Comparison of ENCODE assay signal across 22 mouse cellular contexts in the genomic region with DNA sequence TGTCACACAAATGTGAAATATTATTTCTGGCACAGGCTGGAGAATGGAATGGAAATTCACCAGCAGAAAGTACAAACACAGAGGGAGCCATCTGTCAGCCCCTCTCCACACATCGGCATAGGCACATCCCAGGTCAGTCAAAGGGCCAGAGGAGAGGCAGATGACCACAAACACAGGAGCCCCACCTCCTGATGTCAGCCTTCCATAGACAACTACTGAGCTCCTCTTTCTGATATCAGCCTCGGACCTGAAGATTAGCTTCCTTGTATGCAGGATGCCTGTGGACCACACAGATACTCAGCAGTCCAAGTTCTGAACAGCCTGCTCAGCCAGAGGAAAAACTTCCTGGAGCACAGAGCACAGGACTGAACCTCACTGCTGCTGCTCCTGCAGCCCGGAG. TPM values are rescaled to one million over a fixed set of nuclear protein-coding genes. Genes with fewer than 3 reads are reported as not detected.
DNase-seq lines count a peak whose midpoint lies in the region; ATAC-seq and TF ChIP-seq lines count a peak whose summit lies in the region.
"Had no signal": no experiment of that assay in that cellular context is flagged by ENCODE, and none has a peak within 500 bp of the region (broad histone marks: within the 10 kb centered on the region; RNA-seq: fewer than 3 reads in every experiment).

No protein-coding gene starts in this region.

- TF ChIP-seq POLR2A in kidney, adult 2 months (IDR thresholded peaks at IDR 0.05; ENCODE audit: low read depth, low read length), result no peak

- no peak overlapping the region for H3K4me3 ChIP-seq in heart, embryonic 15.5 days
- no peak overlapping the region for H3K4me3 ChIP-seq in heart, embryonic 11.5 days (ENCODE audit: low read depth, low read length)
- H3K4me3 ChIP-seq in kidney, adult 2 months (ENCODE audit: insufficient read depth, low read depth, low read length), result no peak overlapping the region
- H3K4me3 ChIP-seq in lung, embryonic 16.5 days (ENCODE audit: low read length), result no peak overlapping the region
- H3K4me3 ChIP-seq: embryonic facial prominence, embryonic 12.5 days; hindbrain, embryonic 12.5 days had no signal

- H3K27ac ChIP-seq in heart, embryonic 15.5 days, result no peak overlapping the region
- H3K27ac ChIP-seq in heart, embryonic 11.5 days (ENCODE audit: low read depth, low read length), result no peak overlapping the region
- H3K27ac ChIP-seq in kidney, adult 2 months (ENCODE audit: insufficient read depth, low read depth, low read length), result no peak overlapping the region; the same call in 1 of the 2 replicates
- H3K27ac ChIP-seq in lung, embryonic 16.5 days (ENCODE audit: low read length), result no peak overlapping the region
- H3K27ac ChIP-seq: embryonic facial prominence, embryonic 12.5 days; hindbrain, embryonic 12.5 days; liver, embryonic 14.5 days had no signal

- no peaks in the 10 kb centered on the region for H3K4me1 ChIP-seq in heart, embryonic 15.5 days (replicated peaks)
- no peaks in the 10 kb centered on the region for H3K4me1 ChIP-seq in heart, embryonic 11.5 days (ENCODE audit: control insufficient read depth, insufficient read depth, low read length)
- no peaks in the 10 kb centered on the region for H3K4me1 ChIP-seq in kidney, adult 2 months (ENCODE audit: control insufficient read depth, insufficient read depth, low read length)
- no peaks in the 10 kb centered on the region; the same call in none of the 2 replicates for H3K4me1 ChIP-seq in lung, embryonic 16.5 days (replicated peaks; ENCODE audit: control insufficient read depth, insufficient read depth, low read length)
- H3K4me1 ChIP-seq: embryonic facial prominence, embryonic 12.5 days had no signal

- peak; percentile 25 for DNase-seq in kidney, adult 2 months
- DNase-seq in kidney, adult 9 months, result no peak
- DNase-seq in lung, postnatal 4 days, result no peak
- DNase-seq: adrenal gland, postnatal 25 days; B cell, adult 2 months; cerebellum, adult 11-12 months; cerebellum, adult 9-11 months; embryo, embryonic 11 days; gastrocnemius, postnatal 14 days; kidney, adult 11 months; kidney, postnatal 14 days; liver; lung, adult 2 months; midbrain, embryonic 14.5 days had no signal

- H3K9ac ChIP-seq in heart, embryonic 15.5 days, result no peak overlapping the region
- H3K9ac ChIP-seq in heart, embryonic 11.5 days (ENCODE audit: low read depth, low read length), result no peak overlapping the region
- no peak overlapping the region for H3K9ac ChIP-seq in lung, embryonic 16.5 days (ENCODE audit: low read length)
- H3K9ac ChIP-seq: embryonic facial prominence, embryonic 12.5 days; hindbrain, embryonic 12.5 days; liver, embryonic 14.5 days had no signal

- no peak overlapping the region for H3K4me2 ChIP-seq in heart, embryonic 15.5 days
- H3K4me2 ChIP-seq in heart, embryonic 11.5 days, result no peak overlapping the region
- H3K4me2 ChIP-seq in lung, embryonic 16.5 days (ENCODE audit: low read depth, low read length), result no peak overlapping the region
- H3K4me2 ChIP-seq: embryonic facial prominence, embryonic 12.5 days; hindbrain, embryonic 12.5 days had no signal

- H3K9me3 ChIP-seq in heart, embryonic 15.5 days (replicated peaks), result no peaks in the 10 kb centered on the region
- H3K9me3 ChIP-seq in heart, embryonic 11.5 days (replicated peaks; ENCODE audit: control insufficient read depth, low read length), result no peaks in the 10 kb centered on the region
- no peaks in the 10 kb centered on the region for H3K9me3 ChIP-seq in lung, embryonic 16.5 days (ENCODE audit: control insufficient read depth, low read length)
- H3K9me3 ChIP-seq: embryonic facial prominence, embryonic 12.5 days; hindbrain, embryonic 12.5 days had no signal

- H3K27me3 ChIP-seq in heart, embryonic 15.5 days, result peaks cover 6% of the 10 kb centered on the region; the same call in 1 of the 2 replicates
- no peaks in the 10 kb centered on the region for H3K27me3 ChIP-seq in heart, embryonic 11.5 days (ENCODE audit: control insufficient read depth, insufficient read depth, low read length)
- no peaks in the 10 kb centered on the region for H3K27me3 ChIP-seq in kidney, adult 2 months (replicated peaks; ENCODE audit: control insufficient read depth, insufficient read depth, low read length)
- no peaks in the 10 kb centered on the region for H3K27me3 ChIP-seq in lung, embryonic 16.5 days (ENCODE audit: control insufficient read depth, insufficient read depth, low read depth, low read length)
- H3K27me3 ChIP-seq: embryonic facial prominence, embryonic 12.5 days; hindbrain, embryonic 12.5 days had no signal

- no peak for TF ChIP-seq CTCF in kidney, adult 2 months (conservative IDR thresholded peaks at IDR 0.05; ENCODE audit: insufficient read depth, insufficient read length, low read depth, low read length)

- WGBS in heart, embryonic 15.5 days, result 34% methylated on average over 3 of the region's 3 CpGs
- 56% methylated on average over 3 of the region's 3 CpGs for WGBS in heart, embryonic 11.5 days (ENCODE audit: insufficient replicate concordance)
- WGBS in kidney, adult 2 months, result 56% methylated on average over 3 of the region's 3 CpGs
- 53% methylated on average over 3 of the region's 3 CpGs for WGBS in lung, embryonic 16.5 days

- ATAC-seq in heart, embryonic 15.5 days (replicated peaks; ENCODE audit: insufficient number of reproducible peaks, insufficient read depth, low FRiP score, low read depth), result peak; percentile 70
- no peak for ATAC-seq in heart, embryonic 11.5 days (replicated peaks; ENCODE audit: insufficient number of reproducible peaks, low FRiP score, low TSS enrichment)
- ATAC-seq in lung, embryonic 16.5 days (ENCODE audit: low read depth), result peak; percentile 26; the same call in 1 of the 2 replicates
- ATAC-seq: forebrain, embryonic 14.5 days had no signal

- H3K36me3 ChIP-seq in heart, embryonic 15.5 days, result no peaks in the 10 kb centered on the region
- no peaks in the 10 kb centered on the region for H3K36me3 ChIP-seq in heart, embryonic 11.5 days (ENCODE audit: control insufficient read depth, insufficient read depth, low read length)
- no peaks in the 10 kb centered on the region for H3K36me3 ChIP-seq in kidney, adult 2 months (ENCODE audit: control insufficient read depth, insufficient read depth, low read length)
- H3K36me3 ChIP-seq in lung, embryonic 16.5 days (ENCODE audit: control insufficient read depth, insufficient read depth, low read length), result no peaks in the 10 kb centered on the region
- H3K36me3 ChIP-seq: embryonic facial prominence, embryonic 12.5 days; hindbrain, embryonic 12.5 days had no signal

RNA-seq across cellular contexts. Expression of gene Gdf10, which starts 33.4 kb away (rescaled TPM):
- polyA plus RNA-seq in heart, embryonic 15.5 days (2015; fragmentation: Nextera tagmentation; extraction: Ambion mirVana), result 7.1 and 17.1 TPM in 2 replicates
- polyA plus RNA-seq in heart, embryonic 11.5 days (2014; fragmentation: Nextera tagmentation; extraction: Ambion mirVana), result 2.1 and 2.2 TPM in 2 replicates
- 8.9 and 11.8 TPM in 2 replicates for polyA plus RNA-seq in kidney, adult 2 months (2012; rRNA removed)
- polyA plus RNA-seq in lung, embryonic 16.5 days (2015; fragmentation: Nextera tagmentation; extraction: Ambion mirVana), result 7.1 and 7.7 TPM in 2 replicates

RNA-seq across cellular contexts. Expression of gene Gdf2, which starts 50.9 kb away (rescaled TPM):
- polyA plus RNA-seq in heart, embryonic 15.5 days (2015; fragmentation: Nextera tagmentation; extraction: Ambion mirVana), result 0.11 and 0.19 TPM in 2 replicates
- polyA plus RNA-seq in heart, embryonic 11.5 days (2014; fragmentation: Nextera tagmentation; extraction: Ambion mirVana), result 0.51 and 0.64 TPM in 2 replicates
- not detected in 2 replicates for polyA plus RNA-seq in kidney, adult 2 months (2012; rRNA removed)
- 0.06 and 0.08 TPM in 2 replicates for polyA plus RNA-seq in lung, embryonic 16.5 days (2015; fragmentation: Nextera tagmentation; extraction: Ambion mirVana)
- polyA plus RNA-seq: embryonic facial prominence, embryonic 12.5 days; forebrain, embryonic 14.5 days; midbrain, embryonic 14.5 days; neural tube, embryonic 14.5 days had no signal
